Mouse (Mus musculus) liver, postnatal 0 days (tissue): Measurements from ENCODE around the gene Il10.

ENCODE experiments used
- CTCF ChIP-seq: sonication (generic); IDR thresholded peaks from 2 replicates; pipeline ENCODE4 v1.5.1; 2016; ENCODE audit warnings: antibody characterized with exemption, low read depth
- EP300 ChIP-seq: IDR thresholded peaks from 2 replicates; pipeline ENCODE4 v1.6.1; 2016; ENCODE audit warnings: antibody characterized with exemption, low read depth, mild to moderate bottlenecking

DNA sequence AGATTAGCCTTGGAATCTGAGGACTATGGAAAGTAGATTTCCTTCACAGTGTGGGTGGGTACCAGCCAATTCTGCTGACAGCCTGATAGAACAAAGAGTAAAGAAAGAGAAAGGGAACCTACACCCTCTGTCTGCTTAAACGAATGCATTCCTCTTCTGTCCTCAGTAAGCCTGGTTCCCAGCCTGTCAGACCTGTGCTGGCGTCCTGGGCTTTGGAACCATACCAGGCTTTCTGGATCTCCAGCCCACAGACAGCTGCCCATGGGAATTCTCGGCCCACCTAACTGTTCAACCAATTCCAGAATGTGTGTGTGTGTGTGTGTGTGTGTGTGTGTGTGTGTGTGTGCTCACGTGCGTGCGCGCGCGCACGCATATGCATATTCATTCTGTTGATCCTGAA is 21.3 kb upstream of the Il10 start:
- TF ChIP-seq EP300, result no peak
- no peak for TF ChIP-seq CTCF
